Mouse (Mus musculus) kidney, adult 9 months (tissue): ENCODE data around the gene Lmod2.
A peak's percentile ranks its signal among the peaks of the same experiment; 100 is the strongest.

Source experiments
- DNase-seq: peaks from one replicate; pipeline ENCODE4 v3.0.0; 2022

Lmod2 gene

DNA sequence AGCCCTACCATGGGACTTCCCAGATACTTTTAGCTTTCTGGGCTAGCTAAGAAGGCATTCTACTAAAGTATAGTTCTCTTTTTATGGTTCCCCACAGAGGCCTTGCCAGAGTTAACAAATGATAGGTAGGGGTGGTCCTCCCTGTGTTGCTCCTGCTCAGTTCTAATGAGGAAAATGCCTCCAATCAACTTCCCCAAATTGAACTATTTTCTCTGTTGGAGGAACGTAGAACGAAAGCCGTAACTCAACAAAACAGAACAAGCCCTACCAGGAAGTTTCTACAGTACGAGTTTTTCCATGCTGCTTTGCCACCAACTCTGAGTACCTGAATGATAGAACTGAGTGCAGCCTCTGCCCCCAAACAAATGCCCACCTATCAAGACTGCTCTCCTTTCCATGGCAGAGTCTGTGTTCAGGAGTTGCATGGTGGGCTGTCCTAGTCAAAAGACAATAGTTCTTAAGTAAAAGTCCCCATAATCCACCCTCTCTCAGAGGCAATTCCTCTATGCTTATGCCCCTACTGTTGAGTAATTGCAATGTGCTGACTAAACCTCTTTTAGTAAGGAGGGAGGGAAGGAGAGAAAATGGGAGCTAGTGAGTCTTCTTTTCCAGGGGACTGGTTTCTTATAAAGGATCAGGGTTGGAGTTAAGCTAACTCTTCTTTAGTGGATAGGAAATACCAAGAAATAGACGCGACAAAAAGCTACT is 47.9 kb downstream of the Lmod2 start:
- no peak for DNase-seq

DNA sequence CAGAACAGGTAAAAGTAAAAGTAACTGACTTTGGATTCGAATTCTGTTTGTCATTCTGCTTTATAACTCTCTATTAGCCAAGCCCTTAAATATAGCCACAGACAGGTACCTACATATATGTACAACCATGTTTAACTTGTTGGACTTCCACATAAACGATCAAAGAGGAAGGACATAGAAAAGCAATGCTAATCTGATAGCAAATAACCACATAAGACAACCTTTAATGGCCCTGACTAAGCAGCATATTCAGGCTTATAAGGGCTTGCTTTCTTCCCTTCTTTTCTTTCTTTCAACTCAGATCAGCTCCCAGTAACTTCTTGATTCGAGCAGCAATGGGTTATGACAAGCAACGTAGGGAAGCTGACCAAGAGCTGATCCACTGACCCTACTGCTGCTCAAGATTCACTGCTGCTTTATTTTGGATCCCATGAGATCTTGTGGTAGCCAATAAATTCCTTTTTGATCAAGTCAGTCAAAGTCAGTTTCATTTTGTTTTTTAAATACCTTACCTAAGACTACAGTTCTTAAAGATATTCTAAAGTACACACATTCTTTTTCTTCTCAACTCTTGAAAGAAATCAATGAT is 49.6 kb downstream of the Lmod2 start:
- DNase-seq = no peak

DNA sequence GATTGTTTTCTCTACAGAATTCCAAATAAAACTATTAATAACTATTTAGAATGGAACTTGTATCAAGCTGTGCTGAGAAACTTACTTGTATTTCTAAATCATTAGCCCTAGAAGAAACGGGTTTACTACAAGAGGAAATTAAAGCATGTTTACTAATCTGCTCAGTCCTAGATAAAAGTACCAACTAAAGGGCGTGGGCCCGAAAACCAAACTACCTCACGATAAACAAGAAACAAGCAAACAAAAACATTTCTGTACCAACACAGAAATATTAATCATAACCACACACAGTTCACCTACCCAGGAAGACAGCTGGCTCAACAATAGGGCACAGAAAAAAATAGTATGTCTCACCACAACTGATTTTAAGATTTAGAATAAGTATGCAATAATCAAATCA is 50.8 kb downstream of the Lmod2 start:
- DNase-seq = no peak

DNA sequence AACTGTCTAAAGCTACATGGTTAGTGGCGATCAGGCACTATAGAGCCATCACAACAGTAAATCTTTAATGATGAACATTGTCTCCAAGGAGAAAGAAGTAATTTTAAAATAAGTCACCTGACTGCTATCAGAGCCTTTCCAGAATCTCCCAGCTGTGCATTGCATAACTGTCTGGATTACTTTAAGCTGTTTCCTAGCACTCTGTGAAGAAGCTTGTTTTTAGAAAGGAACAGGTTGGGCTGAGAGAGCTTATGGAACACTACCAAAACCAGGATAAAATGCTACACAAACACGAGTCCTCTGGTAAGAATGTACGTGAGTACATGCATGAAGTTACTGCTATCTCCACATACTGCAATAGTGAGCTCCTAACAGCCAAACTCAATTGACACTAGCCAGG is 53.2 kb downstream of the Lmod2 start:
- no peak for DNase-seq

DNA sequence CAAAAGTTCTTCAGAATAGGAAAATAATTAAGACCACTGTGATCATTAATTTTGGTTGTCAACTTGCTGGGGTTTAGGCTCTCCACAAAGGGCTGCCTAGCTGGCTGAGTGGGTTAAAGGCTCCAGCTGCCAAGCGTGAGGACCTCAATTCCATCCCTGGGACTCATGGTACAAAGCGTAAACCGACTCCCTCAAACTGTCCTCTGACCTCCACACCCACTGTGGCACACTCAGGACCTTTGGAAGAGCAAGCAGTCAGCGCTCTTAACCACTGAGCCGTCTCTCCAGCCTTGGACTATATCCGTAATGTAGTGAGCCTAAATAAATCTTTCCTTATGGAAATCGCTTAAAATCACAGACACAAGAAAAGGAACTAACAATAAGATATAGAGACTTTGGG is 54.0 kb downstream of the Lmod2 start:
- peak; percentile 52 for DNase-seq
